Mouse (Mus musculus) erythroblast, embryonic 14.5 days (primary cell): ENCODE data around the gene Cdon. TPM values are rescaled to one million over a fixed set of nuclear protein-coding genes. Genes with fewer than 3 reads are reported as not detected.

Experiments used
- H3K27me3 ChIP-seq: 2 replicates; pipeline ENCODE4 v1.6.1; 2012; ENCODE audit warnings: inconsistent platforms; ENCODE audit not compliant: control insufficient read depth
- H3K36me3 ChIP-seq: 2 replicates; pipeline ENCODE4 v1.6.1; 2012; ENCODE audit warnings: mild to moderate bottlenecking, inconsistent platforms; ENCODE audit not compliant: control insufficient read depth
- H3K4me1 ChIP-seq: 2 replicates; pipeline ENCODE4 v1.6.1; 2012; ENCODE audit warnings: inconsistent platforms; ENCODE audit not compliant: control insufficient read depth
- H3K4me3 ChIP-seq: replicated peaks from 2 replicates; pipeline ENCODE3; 2012; ENCODE audit warnings: moderate library complexity, mild to moderate bottlenecking, inconsistent platforms
- H3K9me3 ChIP-seq: 2 replicates; pipeline ENCODE4 v1.6.1; 2012; ENCODE audit warnings: low read length, inconsistent platforms, mixed read lengths; ENCODE audit not compliant: control insufficient read depth
- GATA1 ChIP-seq: IDR thresholded peaks from 2 replicates; pipeline ENCODE4 v1.6.1; 2012; ENCODE audit warnings: low read length, inconsistent platforms, mixed read lengths
- TAL1 ChIP-seq: IDR thresholded peaks from 3 replicates; pipeline ENCODE4 v1.6.1; 2012; ENCODE audit warnings: low read length, inconsistent platforms, mixed read lengths
- polyA plus RNA-seq: library from polyadenylated mRNA; stranded (reverse); fragments of >175 nt; gene quantifications from 2 replicates; pipeline ENCODE4 v1.2.3, GENCODE M21; 2012

The Cdon gene
- polyA plus RNA-seq, 1 experiment, result not detected

- Histone ChIP-seq H3K9me3 (no peaks in the 10 kb centered on the region), H3K36me3 (no peaks in the 10 kb centered on the region), H3K27me3 (no peaks in the 10 kb centered on the region), H3K4me1 (no peaks in the 10 kb centered on the region), H3K4me3 (no peak overlapping the region)
- TF ChIP-seq GATA1, result no peak
- TF ChIP-seq TAL1, result no peak
Measured at GRCm38 (mm10) chr9:35543099-35543860, 122.4 kb downstream of the Cdon start.

DNA sequence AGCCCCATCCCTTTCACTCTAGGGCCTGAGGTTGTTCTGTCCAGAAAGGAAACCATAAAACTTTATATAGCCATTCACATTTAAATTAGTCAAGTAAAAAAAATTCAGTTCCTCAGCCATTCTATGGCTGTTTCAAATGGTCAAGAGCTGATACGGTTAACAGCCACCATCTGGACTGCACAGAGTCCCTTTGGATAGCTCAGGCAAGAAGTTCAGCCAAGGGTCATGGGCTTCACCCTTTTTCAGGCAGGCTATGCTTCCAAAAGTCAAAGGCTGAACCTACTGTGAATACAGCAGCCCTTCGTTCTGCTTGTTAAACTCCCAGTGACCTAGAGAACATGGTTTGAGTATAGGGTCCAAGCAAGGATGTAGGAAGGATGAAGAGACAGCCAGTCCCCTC, 123.7 kb downstream of the Cdon start:
- Histone ChIP-seq H3K27me3 (no peaks in the 10 kb centered on the region), H3K36me3 (no peaks in the 10 kb centered on the region), H3K4me3 (no peak overlapping the region), H3K9me3 (no peaks in the 10 kb centered on the region), H3K4me1 (no peaks in the 10 kb centered on the region)
- TF ChIP-seq TAL1 (no peak), GATA1 (no peak)

- no peaks in the 10 kb centered on the region for H3K9me3 ChIP-seq
- no peak overlapping the region for H3K4me3 ChIP-seq
- no peaks in the 10 kb centered on the region for H3K27me3 ChIP-seq
- TF ChIP-seq TAL1 (no peak), GATA1 (no peak)
- no peaks in the 10 kb centered on the region for H3K36me3 ChIP-seq
- no peaks in the 10 kb centered on the region for H3K4me1 ChIP-seq
Measured at GRCm38 (mm10) chr9:35545704-35546103, 124.8 kb downstream of the Cdon start.

GRCm38 (mm10) chr9:35546745-35547144, 125.8 kb downstream of the Cdon start:
- TF ChIP-seq TAL1, result no peak
- TF ChIP-seq GATA1, result no peak
- H3K4me1 ChIP-seq, result no peaks in the 10 kb centered on the region
- no peak overlapping the region for H3K4me3 ChIP-seq
- no peaks in the 10 kb centered on the region for H3K36me3 ChIP-seq
- H3K9me3 ChIP-seq, result no peaks in the 10 kb centered on the region
- no peaks in the 10 kb centered on the region for H3K27me3 ChIP-seq

DNA sequence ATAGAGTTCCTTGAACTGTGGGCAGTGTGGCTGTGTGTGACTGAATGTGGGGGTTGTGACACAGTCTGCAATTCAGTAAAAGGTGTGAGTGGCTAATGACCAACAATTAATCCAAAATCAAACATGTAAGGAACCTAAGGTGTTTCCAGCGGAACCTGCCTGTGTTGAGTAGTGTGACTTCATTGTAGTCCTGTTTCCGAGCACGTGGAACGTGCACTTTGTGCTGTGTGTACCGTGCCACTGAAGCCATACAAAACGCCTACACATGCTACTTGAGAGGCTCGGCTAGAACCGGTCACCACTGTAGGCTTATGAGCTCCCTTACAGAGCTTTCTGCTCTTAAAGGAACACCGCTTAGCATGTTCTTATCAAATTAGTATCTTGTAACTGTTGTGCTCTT, 127.5 kb downstream of the Cdon start:
- Histone ChIP-seq H3K4me3 (no peak overlapping the region), H3K4me1 (no peaks in the 10 kb centered on the region), H3K27me3 (no peaks in the 10 kb centered on the region), H3K9me3 (no peaks in the 10 kb centered on the region), H3K36me3 (no peaks in the 10 kb centered on the region)
- TF ChIP-seq GATA1, result no peak
- no peak for TF ChIP-seq TAL1

DNA sequence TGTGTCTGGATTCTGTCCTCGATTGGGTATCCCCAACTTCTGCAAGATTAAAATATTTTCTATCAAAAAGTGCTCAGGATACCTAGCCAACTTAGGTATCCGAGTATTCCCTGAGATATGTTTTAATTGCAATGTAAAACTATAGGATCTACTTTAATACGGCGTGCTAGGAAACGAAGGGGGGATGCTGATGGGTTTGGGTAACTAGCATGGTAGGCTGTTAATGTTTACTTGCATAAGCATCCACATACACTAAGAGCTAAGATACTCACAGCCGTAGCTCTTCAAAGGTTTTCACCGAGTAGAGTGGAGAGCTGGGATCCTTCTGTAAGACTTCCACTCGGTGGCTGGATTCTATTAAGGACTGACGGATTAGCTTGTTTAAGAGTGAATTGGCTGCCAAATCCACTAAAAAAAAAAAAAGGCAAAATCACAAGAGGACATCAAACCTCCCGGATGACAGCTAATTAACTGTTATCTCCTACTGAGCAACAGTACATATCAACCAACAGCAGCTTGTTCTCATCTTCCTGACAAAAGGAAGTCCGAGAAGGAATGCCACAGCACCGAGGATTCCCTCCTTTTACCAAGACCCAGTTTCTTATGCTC, 135.7 kb downstream of the Cdon start:
- peaks cover 7% of the 10 kb centered on the region; the same call in 1 of the 2 replicates for H3K9me3 ChIP-seq
- TF ChIP-seq GATA1, result no peak
- TF ChIP-seq TAL1, result no peak

More for the DNA sequence above, 135.7 kb downstream of the Cdon start:
- peaks cover 48% of the 10 kb centered on the region for H3K27me3 ChIP-seq
- peaks cover 14% of the 10 kb centered on the region for H3K36me3 ChIP-seq
- H3K4me3 ChIP-seq, result no peak overlapping the region
- peaks cover 27% of the 10 kb centered on the region for H3K4me1 ChIP-seq

Other genes starting within 250 kb of the Cdon start
- 11.0 and 14.3 TPM in 2 replicates for gene Dcps, start 245.1 kb upstream of the Cdon start, polyA plus RNA-seq
- 0.85 and 0.93 TPM in 2 replicates for gene Srpr, start 221.0 kb upstream of the Cdon start, polyA plus RNA-seq
- 0.07 and 0.10 TPM in 2 replicates for gene Tirap, start 220.8 kb upstream of the Cdon start, polyA plus RNA-seq
- 0.41 and 0.56 TPM in 2 replicates for gene Foxred1, start 210.1 kb upstream of the Cdon start, polyA plus RNA-seq
- gene Fam118b, start 153.3 kb upstream of the Cdon start, polyA plus RNA-seq, result 0.20 and 0.31 TPM in 2 replicates
- gene Rpusd4, start 153.3 kb upstream of the Cdon start, polyA plus RNA-seq, result 0.07 and 0.16 TPM in 2 replicates
- gene Gm1113, start 97.1 kb downstream of the Cdon start, polyA plus RNA-seq, result not detected in 2 replicates
- not detected in 2 replicates for gene Ddx25, start 137.4 kb downstream of the Cdon start, polyA plus RNA-seq
- 0.04 and 0.07 TPM in 2 replicates for gene Pus3, start 137.5 kb downstream of the Cdon start, polyA plus RNA-seq
- 0.09 TPM in 1 of 2 replicates, not detected in the other for gene Pate2, start 149.2 kb downstream of the Cdon start, polyA plus RNA-seq
- gene Hyls1, start 149.3 kb downstream of the Cdon start, polyA plus RNA-seq, result 0.71 and 0.72 TPM in 2 replicates
- gene Pate4, start 190.8 kb downstream of the Cdon start, polyA plus RNA-seq, result not detected in 2 replicates
- gene Pate3, start 227.1 kb downstream of the Cdon start, polyA plus RNA-seq, result not detected in 2 replicates